Mouse (Mus musculus) liver, adult 2 months (tissue): Measurements from ENCODE around the gene Itpr2.

Source experiments
- CTCF ChIP-seq: fragments of 200-500 bp; IDR thresholded peaks from 2 replicates; pipeline ENCODE4 v1.5.1; 2011; ENCODE audit warnings: low read depth, low read length, control low read depth
- POLR2A ChIP-seq: fragments of 200-500 bp; IDR thresholded peaks from 2 replicates; pipeline ENCODE4 v1.6.1; 2011; ENCODE audit warnings: low read length, control low read depth; ENCODE audit not compliant: insufficient read depth; ENCODE audit errors: extremely low read depth

DNA sequence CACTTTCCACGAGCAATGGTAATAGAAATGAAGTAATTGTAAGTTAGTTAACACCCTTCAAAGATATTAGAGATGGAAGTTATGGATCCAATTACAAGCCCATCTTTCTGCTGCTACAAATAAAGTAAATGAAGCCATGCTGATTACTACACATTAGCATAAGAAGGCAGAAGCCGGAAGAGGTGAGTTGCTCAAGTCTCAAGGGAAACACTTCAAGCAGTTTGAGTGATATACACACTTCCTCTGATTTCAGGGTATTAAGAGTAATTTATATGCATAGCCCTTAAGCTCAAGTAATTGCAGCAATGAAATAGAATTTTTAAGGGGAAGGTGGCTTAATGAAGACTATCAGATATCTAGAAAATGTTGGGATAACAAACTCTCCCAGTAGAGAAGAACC, 286.7 kb downstream of the Itpr2 start:
- TF ChIP-seq CTCF (no peak), POLR2A (no peak)
